Mouse (Mus musculus): ENCODE data around the gene Zfp689.

GRCm38 (mm10) chr7:127443976-127444375, 5.0 kb downstream of the Zfp689 start:
- no peak for TF ChIP-seq CTCF (IDR thresholded peaks at IDR 0.05; ENCODE audit: low read depth)
- no peak for TF ChIP-seq EP300 (optimal IDR thresholded peaks at IDR 0.05)

Measured in stomach, postnatal 0 days (tissue).